In genomic region chr15:96963318-96963717, GRCm38 (mm10) we compare ENCODE assay signal across 23 mouse cellular contexts.
DNase-seq lines count a peak whose midpoint lies in the region; ATAC-seq lines count a peak whose summit lies in the region.
"Had no signal": no experiment of that assay in that cellular context is flagged by ENCODE, and none has a peak within 500 bp of the region (broad histone marks: within the 10 kb centered on the region; RNA-seq: fewer than 3 reads in every experiment).

No protein-coding gene starts in this region.

- no peak overlapping the region for H3K9ac ChIP-seq in heart, embryonic 14.5 days (ENCODE audit: low read length)
- no peak overlapping the region for H3K9ac ChIP-seq in midbrain, embryonic 15.5 days
- no peak overlapping the region for H3K9ac ChIP-seq in midbrain, embryonic 13.5 days (replicated peaks)
- H3K9ac ChIP-seq: forebrain, embryonic 15.5 days; kidney, embryonic 15.5 days; liver, embryonic 12.5 days; neural tube, embryonic 15.5 days; stomach, embryonic 15.5 days had no signal

- 71% methylated on average over 8 of the region's 8 CpGs for WGBS in heart, embryonic 14.5 days
- 63% methylated on average over 8 of the region's 8 CpGs for WGBS in midbrain, embryonic 15.5 days
- WGBS in midbrain, embryonic 13.5 days: 72% methylated on average over 8 of the region's 8 CpGs
- WGBS in limb, embryonic 10.5 days: 91% methylated on average over 8 of the region's 8 CpGs

- H3K4me1 ChIP-seq in heart, embryonic 14.5 days (ENCODE audit: control insufficient read depth in 2 of 2, insufficient read depth in 2 of 2, low read length in 2 of 2): peaks cover 4 to 9% of the 10 kb centered on the region in 2 experiments; a peak in 3 of 4 replicates
- H3K4me1 ChIP-seq in midbrain, embryonic 15.5 days: peaks cover 6% of the 10 kb centered on the region; the same call in 1 of the 2 replicates
- H3K4me1 ChIP-seq in midbrain, embryonic 13.5 days (replicated peaks): no peaks in the 10 kb centered on the region
- H3K4me1 ChIP-seq in limb, embryonic 10.5 days: peaks cover 6% of the 10 kb centered on the region; the same call in 1 of the 2 replicates
- H3K4me1 ChIP-seq: forebrain, embryonic 15.5 days; kidney, embryonic 15.5 days; liver, embryonic 12.5 days; neural tube, embryonic 15.5 days; stomach, embryonic 15.5 days had no signal

- H3K4me3 ChIP-seq in heart, embryonic 14.5 days (ENCODE audit: control insufficient read depth in 1 of 2, insufficient read depth in 1 of 2, low read depth in 1 of 2, low read length in 2 of 2): no peak overlapping the region
- no peak overlapping the region for H3K4me3 ChIP-seq in midbrain, embryonic 15.5 days
- no peak overlapping the region for H3K4me3 ChIP-seq in midbrain, embryonic 13.5 days (replicated peaks)
- H3K4me3 ChIP-seq in limb, embryonic 10.5 days: no peak overlapping the region
- H3K4me3 ChIP-seq: forebrain, embryonic 15.5 days; kidney, embryonic 15.5 days; liver, embryonic 12.5 days; neural tube, embryonic 15.5 days; stomach, embryonic 15.5 days had no signal

- no peak for ATAC-seq in heart, embryonic 14.5 days (ENCODE audit: insufficient number of reproducible peaks, insufficient read depth, low FRiP score, low read depth)
- no peak for ATAC-seq in midbrain, embryonic 15.5 days (replicated peaks)
- ATAC-seq in midbrain, embryonic 13.5 days: no peak
- ATAC-seq: forebrain, embryonic 15.5 days; hindbrain, postnatal 0 days; intestine, postnatal 0 days; liver, embryonic 12.5 days had no signal

- H3K27ac ChIP-seq in heart, embryonic 14.5 days (replicated peaks in 1 of 2; ENCODE audit: control insufficient read depth in 1 of 2, insufficient read depth in 1 of 2, low read depth in 2 of 2, low read length in 2 of 2): peak overlapping the region; percentile 22 to 25; a peak in 1 of 4 replicates
- 0 out of 2 replicates have a peak overlapping the region, but pooled peaks have one; percentile 21 for H3K27ac ChIP-seq in midbrain, embryonic 15.5 days
- H3K27ac ChIP-seq in midbrain, embryonic 13.5 days: no peak overlapping the region
- peak overlapping the region; percentile 42 for H3K27ac ChIP-seq in limb, embryonic 10.5 days
- H3K27ac ChIP-seq: forebrain, embryonic 15.5 days; hindbrain, postnatal 0 days; kidney, embryonic 15.5 days; liver, embryonic 12.5 days; neural tube, embryonic 15.5 days; stomach, embryonic 15.5 days had no signal

- intact Hi-C loops in heart, postnatal 14 days (cut with DNase I): no loop called here

- no peaks in the 10 kb centered on the region for H3K27me3 ChIP-seq in heart, embryonic 14.5 days (ENCODE audit: control insufficient read depth, insufficient read depth, low read length)
- no peaks in the 10 kb centered on the region for H3K27me3 ChIP-seq in midbrain, embryonic 15.5 days (replicated peaks)
- no peaks in the 10 kb centered on the region for H3K27me3 ChIP-seq in midbrain, embryonic 13.5 days
- H3K27me3 ChIP-seq in limb, embryonic 10.5 days (ENCODE audit: low read depth, poor library complexity, severe bottlenecking): no peaks in the 10 kb centered on the region
- H3K27me3 ChIP-seq: forebrain, embryonic 15.5 days; kidney, embryonic 15.5 days; liver, embryonic 12.5 days; neural tube, embryonic 15.5 days; stomach, embryonic 15.5 days had no signal

- no peaks in the 10 kb centered on the region for H3K36me3 ChIP-seq in heart, embryonic 14.5 days (ENCODE audit: control insufficient read depth, insufficient read depth, low read length)
- H3K36me3 ChIP-seq in midbrain, embryonic 15.5 days (replicated peaks): no peaks in the 10 kb centered on the region
- no peaks in the 10 kb centered on the region for H3K36me3 ChIP-seq in midbrain, embryonic 13.5 days
- H3K36me3 ChIP-seq in limb, embryonic 10.5 days: no peaks in the 10 kb centered on the region
- H3K36me3 ChIP-seq: forebrain, embryonic 15.5 days; kidney, embryonic 15.5 days; liver, embryonic 12.5 days; neural tube, embryonic 15.5 days; stomach, embryonic 15.5 days had no signal

- no peak for DNase-seq in heart, postnatal 14 days
- no peak for DNase-seq in limb, embryonic 10.5 days (ENCODE audit: low spot score)
- DNase-seq in cerebellum, postnatal 10 days: no peak
- DNase-seq in cerebellum, adult 8-10 months: no peak
- DNase-seq: adrenal gland, postnatal 25 days; B cell, adult 2 months; cerebellum, adult 11 months; cerebellum, postnatal 25 days; gastrocnemius, postnatal 36 days; lung, adult 2 months; lung, postnatal 4 days; right cerebral cortex, postnatal 25 days; thymus, adult 2 months had no signal

- peak overlapping the region; percentile 40 for H3K4me2 ChIP-seq in heart, embryonic 14.5 days (ENCODE audit: low read length)
- H3K4me2 ChIP-seq in midbrain, embryonic 15.5 days: peak overlapping the region; percentile 31; the same call in 1 of the 2 replicates
- no peak overlapping the region for H3K4me2 ChIP-seq in midbrain, embryonic 13.5 days (replicated peaks)
- H3K4me2 ChIP-seq: forebrain, embryonic 15.5 days; kidney, embryonic 15.5 days; liver, embryonic 12.5 days; neural tube, embryonic 15.5 days; stomach, embryonic 15.5 days had no signal

- 0 out of 2 replicates have a peak, but pooled peaks cover 3% of the 10 kb centered on the region for H3K9me3 ChIP-seq in heart, embryonic 14.5 days (ENCODE audit: control insufficient read depth, low read length)
- H3K9me3 ChIP-seq in midbrain, embryonic 15.5 days: no peaks in the 10 kb centered on the region
- no peaks in the 10 kb centered on the region for H3K9me3 ChIP-seq in midbrain, embryonic 13.5 days
- no peaks in the 10 kb centered on the region for H3K9me3 ChIP-seq in limb, embryonic 10.5 days (replicated peaks)
- H3K9me3 ChIP-seq: forebrain, embryonic 15.5 days; kidney, embryonic 15.5 days; liver, embryonic 12.5 days; neural tube, embryonic 15.5 days; stomach, embryonic 15.5 days had no signal
